Mouse (Mus musculus) thymus, adult 2 months (tissue): ENCODE data around the gene Prep.

ENCODE experiments used
- CTCF ChIP-seq: fragments of 200-500 bp; IDR thresholded peaks from 2 replicates; pipeline ENCODE4 v1.5.1; 2012; ENCODE audit warnings: mild to moderate bottlenecking, control low read depth, low read length, moderate library complexity, borderline replicate concordance; ENCODE audit not compliant: control insufficient read depth, poor library complexity, insufficient read depth; ENCODE audit errors: extremely low read depth
- POLR2A ChIP-seq: fragments of 200-500 bp; IDR thresholded peaks from 2 replicates; pipeline ENCODE4 v1.6.1; 2012; ENCODE audit warnings: mild to moderate bottlenecking, low read length, control low read depth, moderate library complexity; ENCODE audit not compliant: control insufficient read depth, poor library complexity, insufficient read depth; ENCODE audit errors: extremely low read depth

DNA sequence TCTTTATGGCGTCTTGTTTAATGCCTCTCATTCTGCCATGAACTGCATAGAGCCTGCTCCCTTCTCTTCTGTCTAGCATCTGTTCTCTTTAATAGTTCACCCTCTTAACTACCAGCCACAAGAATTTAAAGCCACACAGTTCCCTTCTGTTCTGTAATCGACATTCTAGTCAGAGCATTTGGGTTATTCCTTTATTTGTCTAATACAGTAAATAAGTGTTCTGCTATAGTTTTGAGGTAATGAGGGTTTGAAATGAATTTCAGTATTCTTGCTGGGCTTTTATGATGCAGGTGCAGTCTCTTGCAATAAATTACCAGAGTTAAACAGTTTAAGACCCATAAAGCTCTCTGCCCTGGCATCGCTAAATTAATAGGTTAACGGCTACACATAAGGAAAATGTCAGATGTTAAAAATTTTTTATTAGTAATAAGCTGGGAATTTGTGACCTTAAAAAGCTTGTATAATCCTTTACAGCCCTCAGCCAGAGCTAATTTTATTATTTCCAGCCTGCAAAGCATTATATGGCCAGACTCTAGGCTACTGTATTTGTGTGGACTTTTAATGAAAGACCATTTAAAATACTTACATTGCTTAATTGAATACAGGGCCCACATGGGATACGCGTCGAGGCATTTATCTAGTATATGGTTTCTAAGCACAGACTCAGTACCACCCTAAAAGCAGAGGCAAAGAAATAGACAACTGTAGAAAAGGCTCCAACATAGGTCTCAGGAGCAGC is 73.6 kb downstream of the Prep start:
- TF ChIP-seq CTCF (no peak), POLR2A (no peak)
